Mouse (Mus musculus): ENCODE data around the gene Smtnl2. TPM values are rescaled to one million over a fixed set of nuclear protein-coding genes. Genes with fewer than 3 reads are reported as not detected.

Smtnl2 gene
- total RNA-seq (2014; fragmentation: Nextera tagmentation) = not detected in 2 replicates
- 0.06 and 0.11 TPM in 2 replicates for total RNA-seq (2017)
- not detected in 2 replicates for polyA plus RNA-seq (2012)

GRCm38 (mm10) chr11:72411093-72411921 lies at the start of gene Smtnl2:
Smtnl2 (minus strand) TSS chr11:72411713.
- DNase-seq (ENCODE audit: low spot score) = no peak
- H3K36me3 ChIP-seq (replicated peaks) = no peaks in the 10 kb centered on the region
- peaks cover 20% of the 10 kb centered on the region for H3K4me1 ChIP-seq (ENCODE audit: insufficient read depth, low read depth, low read length)
- TF ChIP-seq TAL1 (conservative IDR thresholded peaks at IDR 0.05; ENCODE audit: low read depth, low read length) (no peak), GATA2 (IDR thresholded peaks at IDR 0.05; ENCODE audit: borderline replicate concordance, low read depth, low read length) (no peak), POLR2AphosphoS5 (IDR thresholded peaks at IDR 0.05; ENCODE audit: insufficient replicate concordance, low read depth, low read length) (no peak)
- H3K4me3 ChIP-seq (ENCODE audit: low read depth, low read length) = peak within 1 kb of the TSS; percentile 14; the same call in 1 of the 2 replicates
- ATAC-seq (ENCODE audit: extremely low read depth, insufficient number of reproducible peaks, low FRiP score, poor library complexity, severe bottlenecking) = no peak
- peaks cover 64% of the 10 kb centered on the region for H3K27me3 ChIP-seq (ENCODE audit: insufficient read depth, low read length)
- H3K9me3 ChIP-seq (replicated peaks) = peaks cover 5% of the 10 kb centered on the region

- Histone ChIP-seq H3K4me3 (ENCODE audit: low read depth, low read length) (no peak overlapping the region; the same call in 1 of the 2 replicates), H3K27me3 (ENCODE audit: insufficient read depth, low read length) (no peaks in the 10 kb centered on the region), H3K4me1 (ENCODE audit: insufficient read depth, low read depth, low read length) (peaks cover 99% of the 10 kb centered on the region), H3K36me3 (replicated peaks) (peaks cover 100% of the 10 kb centered on the region), H3K9me3 (replicated peaks) (no peaks in the 10 kb centered on the region)
- 0 out of 2 replicates have a peak, but pooled peaks have one; percentile 11 for TF ChIP-seq TAL1 (conservative IDR thresholded peaks at IDR 0.05; ENCODE audit: low read depth, low read length)
- TF ChIP-seq GATA1 (IDR thresholded peaks at IDR 0.05; ENCODE audit: borderline replicate concordance, low read length) = no peak
- no peak for DNase-seq (ENCODE audit: low spot score)
- ATAC-seq (ENCODE audit: extremely low read depth, insufficient number of reproducible peaks, low FRiP score, poor library complexity, severe bottlenecking) = no peak
Measured at GRCm38 (mm10) chr11:72458502-72458901, 47.0 kb upstream of the Smtnl2 start.

GRCm38 (mm10) chr11:72457995-72458496 lies 46.5 kb upstream of the Smtnl2 start:
- Histone ChIP-seq H3K36me3 (replicated peaks) (peaks cover 100% of the 10 kb centered on the region), H3K4me1 (ENCODE audit: insufficient read depth, low read depth, low read length) (peaks cover 99% of the 10 kb centered on the region), H3K4me3 (ENCODE audit: low read depth, low read length) (no peak overlapping the region; the same call in 1 of the 2 replicates), H3K27me3 (ENCODE audit: insufficient read depth, low read length) (no peaks in the 10 kb centered on the region), H3K9me3 (replicated peaks) (no peaks in the 10 kb centered on the region)
- TF ChIP-seq TAL1 (conservative IDR thresholded peaks at IDR 0.05; ENCODE audit: low read depth, low read length) (no peak), CTCF (IDR thresholded peaks at IDR 0.05; ENCODE audit: low read depth, low read length) (no peak), GATA1 (IDR thresholded peaks at IDR 0.05; ENCODE audit: borderline replicate concordance, low read length) (no peak), GATA2 (IDR thresholded peaks at IDR 0.05; ENCODE audit: borderline replicate concordance, low read depth, low read length) (no peak), POLR2AphosphoS5 (IDR thresholded peaks at IDR 0.05; ENCODE audit: insufficient replicate concordance, low read depth, low read length) (no peak)
- DNase-seq (ENCODE audit: low spot score) = no peak
- no peak for ATAC-seq (ENCODE audit: extremely low read depth, insufficient number of reproducible peaks, low FRiP score, poor library complexity, severe bottlenecking)

- no peak for ATAC-seq (ENCODE audit: extremely low read depth, insufficient number of reproducible peaks, low FRiP score, poor library complexity, severe bottlenecking)
- no peaks in the 10 kb centered on the region for H3K27me3 ChIP-seq (ENCODE audit: insufficient read depth, low read length)
- H3K36me3 ChIP-seq (replicated peaks) = peaks cover 100% of the 10 kb centered on the region
- DNase-seq (ENCODE audit: low spot score) = no peak
- TF ChIP-seq POLR2AphosphoS5 (IDR thresholded peaks at IDR 0.05; ENCODE audit: insufficient replicate concordance, low read depth, low read length) = no peak
- no peak for TF ChIP-seq GATA2 (IDR thresholded peaks at IDR 0.05; ENCODE audit: borderline replicate concordance, low read depth, low read length)
- no peak for TF ChIP-seq CTCF (IDR thresholded peaks at IDR 0.05; ENCODE audit: low read depth, low read length)
- TF ChIP-seq GATA1 (IDR thresholded peaks at IDR 0.05; ENCODE audit: borderline replicate concordance, low read length) = no peak
- no peak for TF ChIP-seq TAL1 (conservative IDR thresholded peaks at IDR 0.05; ENCODE audit: low read depth, low read length)
- no peaks in the 10 kb centered on the region for H3K9me3 ChIP-seq (replicated peaks)
- H3K4me1 ChIP-seq (ENCODE audit: insufficient read depth, low read depth, low read length) = peaks cover 96% of the 10 kb centered on the region
- no peak overlapping the region; the same call in 1 of the 2 replicates for H3K4me3 ChIP-seq (ENCODE audit: low read depth, low read length)
Measured at GRCm38 (mm10) chr11:72455694-72456093, 44.2 kb upstream of the Smtnl2 start.

GRCm38 (mm10) chr11:72453105-72453953 lies 41.8 kb upstream of the Smtnl2 start:
- H3K36me3 ChIP-seq (replicated peaks) = peaks cover 100% of the 10 kb centered on the region
- ATAC-seq (ENCODE audit: extremely low read depth, insufficient number of reproducible peaks, low FRiP score, poor library complexity, severe bottlenecking) (no peak), DNase-seq (ENCODE audit: low spot score) (no peak)
- TF ChIP-seq TAL1 (conservative IDR thresholded peaks at IDR 0.05; ENCODE audit: low read depth, low read length) = no peak
- no peak for TF ChIP-seq GATA2 (IDR thresholded peaks at IDR 0.05; ENCODE audit: borderline replicate concordance, low read depth, low read length)
- TF ChIP-seq POLR2AphosphoS5 (IDR thresholded peaks at IDR 0.05; ENCODE audit: insufficient replicate concordance, low read depth, low read length) = no peak
- no peak for TF ChIP-seq GATA1 (IDR thresholded peaks at IDR 0.05; ENCODE audit: borderline replicate concordance, low read length)
- TF ChIP-seq CTCF (IDR thresholded peaks at IDR 0.05; ENCODE audit: low read depth, low read length) = no peak
- H3K4me3 ChIP-seq (ENCODE audit: low read depth, low read length) = no peak overlapping the region
- H3K4me1 ChIP-seq (ENCODE audit: insufficient read depth, low read depth, low read length) = peaks cover 96% of the 10 kb centered on the region
- H3K9me3 ChIP-seq (replicated peaks) = no peaks in the 10 kb centered on the region
- no peaks in the 10 kb centered on the region for H3K27me3 ChIP-seq (ENCODE audit: insufficient read depth, low read length)

Data from G1E (cell line).